Mouse (Mus musculus): ENCODE measurements at regions not wholly inside any gene's neighbourhood (a gene's known extent, or its start where the extent isn't known, plus 50 kb on each side); places are given as distances from the start of the nearest gene placed in this dataset.
A peak's percentile ranks its signal among the peaks of the same experiment; 100 is the strongest.

- Histone ChIP-seq H3K9ac (replicated peaks) (no peak overlapping the region), H3K9me3 (ENCODE audit: control insufficient read depth, low read length) (no peaks in the 10 kb centered on the region), H3K27me3 (ENCODE audit: control insufficient read depth, insufficient read depth, low read length) (no peaks in the 10 kb centered on the region), H3K36me3 (replicated peaks; ENCODE audit: control insufficient read depth, insufficient read depth, low read depth) (no peaks in the 10 kb centered on the region), H3K4me1 (replicated peaks; ENCODE audit: control insufficient read depth in 2 of 2, insufficient read depth in 2 of 2, low read length in 1 of 2) (no peaks in the 10 kb centered on the region), H3K27ac (no peak overlapping the region), H3K4me3 (ENCODE audit: insufficient read depth in 1 of 2, low read depth in 2 of 2, low read length in 2 of 2) (no peak overlapping the region), H3K4me2 (ENCODE audit: low read depth) (no peak overlapping the region)
- ATAC-seq (ENCODE audit: insufficient read depth) (peak; percentile 33; the same call in 1 of the 2 replicates), DNase-seq (ENCODE audit: low read depth in 3 of 3, low spot score in 3 of 3) (no peak)
- no peak for TF ChIP-seq EP300 (IDR thresholded peaks at IDR 0.05; ENCODE audit: low read depth)
- TF ChIP-seq CTCF (IDR thresholded peaks at IDR 0.05; ENCODE audit: low read depth) = no peak
Measured at GRCm38 (mm10) chr5:46578540-46579173, 721.2 kb upstream of the Lcorl start.

- DNase-seq (ENCODE audit: low read depth in 3 of 3, low spot score in 3 of 3) (no peak), ATAC-seq (ENCODE audit: insufficient read depth) (no peak)
- no peaks in the 10 kb centered on the region for H3K36me3 ChIP-seq (replicated peaks; ENCODE audit: control insufficient read depth, insufficient read depth, low read depth)
- H3K27ac ChIP-seq = no peak overlapping the region
- TF ChIP-seq EP300 (IDR thresholded peaks at IDR 0.05; ENCODE audit: low read depth) = no peak
- no peak for TF ChIP-seq CTCF (IDR thresholded peaks at IDR 0.05; ENCODE audit: low read depth)
- H3K27me3 ChIP-seq (ENCODE audit: control insufficient read depth, insufficient read depth, low read length) = no peaks in the 10 kb centered on the region
- 53% methylated on average over 1 of the region's 1 CpGs for WGBS (ENCODE audit: insufficient replicate concordance)
- no peak overlapping the region for H3K4me2 ChIP-seq (ENCODE audit: low read depth)
- no peaks in the 10 kb centered on the region for H3K9me3 ChIP-seq (ENCODE audit: control insufficient read depth, low read length)
- H3K4me1 ChIP-seq (replicated peaks; ENCODE audit: control insufficient read depth in 2 of 2, insufficient read depth in 2 of 2, low read length in 1 of 2) = no peaks in the 10 kb centered on the region
- no peak overlapping the region for H3K4me3 ChIP-seq (ENCODE audit: insufficient read depth in 1 of 2, low read depth in 2 of 2, low read length in 2 of 2)
- H3K9ac ChIP-seq (replicated peaks) = no peak overlapping the region
Measured at GRCm38 (mm10) chr5:46573869-46574268, 716.5 kb upstream of the Lcorl start.

- 66% methylated on average over 7 of the region's 7 CpGs for WGBS (ENCODE audit: insufficient replicate concordance)
- ATAC-seq (ENCODE audit: insufficient read depth) (no peak), DNase-seq (ENCODE audit: low read depth in 3 of 3, low spot score in 3 of 3) (no peak)
- Histone ChIP-seq H3K4me2 (ENCODE audit: low read depth) (no peak overlapping the region), H3K36me3 (replicated peaks; ENCODE audit: control insufficient read depth, insufficient read depth, low read depth) (no peaks in the 10 kb centered on the region), H3K9ac (replicated peaks) (no peak overlapping the region), H3K27ac (no peak overlapping the region), H3K9me3 (ENCODE audit: control insufficient read depth, low read length) (no peaks in the 10 kb centered on the region), H3K4me3 (ENCODE audit: insufficient read depth in 1 of 2, low read depth in 2 of 2, low read length in 2 of 2) (no peak overlapping the region), H3K4me1 (replicated peaks; ENCODE audit: control insufficient read depth in 2 of 2, insufficient read depth in 2 of 2, low read length in 1 of 2) (no peaks in the 10 kb centered on the region), H3K27me3 (ENCODE audit: control insufficient read depth, insufficient read depth, low read length) (no peaks in the 10 kb centered on the region)
- TF ChIP-seq CTCF (IDR thresholded peaks at IDR 0.05; ENCODE audit: low read depth) (no peak), EP300 (IDR thresholded peaks at IDR 0.05; ENCODE audit: low read depth) (no peak)
Measured at GRCm38 (mm10) chr5:46573280-46573670, 715.9 kb upstream of the Lcorl start.

GRCm38 (mm10) chr5:46556691-46557265 is 699.4 kb upstream of the Lcorl start:
- Histone ChIP-seq H3K4me1 (replicated peaks; ENCODE audit: control insufficient read depth in 2 of 2, insufficient read depth in 2 of 2, low read length in 1 of 2) (no peaks in the 10 kb centered on the region), H3K9me3 (ENCODE audit: control insufficient read depth, low read length) (no peaks in the 10 kb centered on the region), H3K27ac (no peak overlapping the region), H3K4me3 (ENCODE audit: insufficient read depth in 1 of 2, low read depth in 2 of 2, low read length in 2 of 2) (no peak overlapping the region), H3K36me3 (replicated peaks; ENCODE audit: control insufficient read depth, insufficient read depth, low read depth) (no peaks in the 10 kb centered on the region), H3K9ac (replicated peaks) (no peak overlapping the region), H3K27me3 (ENCODE audit: control insufficient read depth, insufficient read depth, low read length) (no peaks in the 10 kb centered on the region), H3K4me2 (ENCODE audit: low read depth) (no peak overlapping the region)
- 57% methylated on average over 3 of the region's 3 CpGs for WGBS (ENCODE audit: insufficient replicate concordance)
- TF ChIP-seq EP300 (IDR thresholded peaks at IDR 0.05; ENCODE audit: low read depth) (no peak), CTCF (IDR thresholded peaks at IDR 0.05; ENCODE audit: low read depth) (no peak)
- ATAC-seq (ENCODE audit: insufficient read depth) (no peak), DNase-seq (ENCODE audit: low read depth in 3 of 3, low spot score in 3 of 3) (no peak)

- ATAC-seq (ENCODE audit: insufficient read depth) (no peak), DNase-seq (ENCODE audit: low read depth in 3 of 3, low spot score in 3 of 3) (no peak)
- H3K4me3 ChIP-seq (ENCODE audit: insufficient read depth in 1 of 2, low read depth in 2 of 2, low read length in 2 of 2) = no peak overlapping the region
- no peaks in the 10 kb centered on the region for H3K36me3 ChIP-seq (replicated peaks; ENCODE audit: control insufficient read depth, insufficient read depth, low read depth)
- no peaks in the 10 kb centered on the region for H3K4me1 ChIP-seq (replicated peaks; ENCODE audit: control insufficient read depth in 2 of 2, insufficient read depth in 2 of 2, low read length in 1 of 2)
- H3K9ac ChIP-seq (replicated peaks) = no peak overlapping the region
- H3K9me3 ChIP-seq (ENCODE audit: control insufficient read depth, low read length) = no peaks in the 10 kb centered on the region
- TF ChIP-seq EP300 (IDR thresholded peaks at IDR 0.05; ENCODE audit: low read depth) (no peak), CTCF (IDR thresholded peaks at IDR 0.05; ENCODE audit: low read depth) (no peak)
- no peak overlapping the region for H3K27ac ChIP-seq
- no peak overlapping the region for H3K4me2 ChIP-seq (ENCODE audit: low read depth)
- no peaks in the 10 kb centered on the region for H3K27me3 ChIP-seq (ENCODE audit: control insufficient read depth, insufficient read depth, low read length)
- 69% methylated on average over 9 of the region's 9 CpGs for WGBS (ENCODE audit: insufficient replicate concordance)
Measured at GRCm38 (mm10) chr5:46541333-46542324, 684.2 kb upstream of the Lcorl start.

Data from liver, embryonic 14.5 days (tissue).